Mouse (Mus musculus): ENCODE results near the gene Fam102b. TPM values are rescaled to one million over a fixed set of nuclear protein-coding genes. Genes with fewer than 3 reads are reported as not detected.

Gene Fam102b
- 6.3 and 6.7 TPM in 2 replicates for polyA plus RNA-seq (2015; fragmentation: Nextera tagmentation; extraction: Ambion mirVana)

DNA sequence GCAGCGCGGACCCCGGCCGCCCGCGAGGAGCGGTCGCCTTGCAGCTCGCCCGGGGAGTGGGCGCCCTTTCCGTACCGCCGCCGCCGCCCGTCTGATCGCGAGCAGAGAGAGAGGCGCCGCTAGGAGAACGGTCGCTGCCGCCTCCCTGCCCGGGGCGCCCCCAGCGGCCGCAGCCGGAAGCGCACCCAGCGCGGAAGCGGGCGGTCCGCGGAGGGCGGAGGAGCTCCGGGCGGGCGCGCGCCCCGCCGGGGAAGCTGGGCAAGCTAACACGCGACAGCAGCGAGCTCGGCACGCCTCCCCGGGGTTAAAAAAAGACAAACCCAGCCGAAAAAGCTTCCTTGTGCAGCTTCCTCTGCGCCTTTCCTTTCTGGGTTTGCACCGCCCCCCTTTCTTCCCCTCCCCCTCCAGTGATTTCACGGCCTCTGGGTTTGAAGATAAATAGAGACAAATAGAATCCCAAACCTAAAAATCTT lies at the start of gene Fam102b:
Gene Fam102b, minus strand, starts transcription at position 93 of the 473 bp plus-strand sequence.
- Histone ChIP-seq H3K4me1 (peaks cover 30% of the 10 kb centered on the region), H3K36me3 (ENCODE audit: poor library complexity, severe bottlenecking) (no peaks in the 10 kb centered on the region), H3K27me3 (no peaks in the 10 kb centered on the region), H3K4me3 (peak within 1 kb of the TSS; percentile 66), H3K9me3 (replicated peaks) (no peaks in the 10 kb centered on the region), H3K4me2 (peak within 1 kb of the TSS; percentile 78), H3K27ac (peak within 1 kb of the TSS; percentile 75), H3K9ac (peak within 1 kb of the TSS; percentile 86)
- 0% methylated on average over 33 of the region's 54 CpGs for WGBS
- peak; percentile 87 for ATAC-seq

DNA sequence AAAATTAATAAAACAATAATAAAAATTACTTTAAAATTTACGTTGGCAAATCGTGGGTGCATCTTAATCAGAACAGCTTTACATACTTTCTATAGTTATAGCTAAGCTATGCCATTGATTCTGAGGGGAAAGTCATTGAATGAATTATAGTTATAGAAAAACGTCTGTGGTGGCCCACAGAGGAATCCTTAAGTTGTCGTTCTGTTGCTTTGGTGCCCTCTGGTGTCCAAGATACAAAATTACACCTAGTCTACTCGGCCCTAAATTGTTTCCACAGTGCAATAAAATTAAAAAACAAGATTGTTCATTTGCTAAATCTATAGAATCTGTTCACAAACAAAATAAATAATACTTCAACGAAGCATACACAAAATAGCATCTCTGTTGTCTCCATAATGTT lies 35.6 kb upstream of the Fam102b start:
- Histone ChIP-seq H3K9ac (no peak overlapping the region), H3K4me1 (no peaks in the 10 kb centered on the region), H3K9me3 (replicated peaks) (no peaks in the 10 kb centered on the region), H3K4me2 (no peak overlapping the region), H3K27ac (no peak overlapping the region), H3K4me3 (no peak overlapping the region), H3K27me3 (no peaks in the 10 kb centered on the region), H3K36me3 (ENCODE audit: poor library complexity, severe bottlenecking) (no peaks in the 10 kb centered on the region)
- peak; percentile 41; the same call in 1 of the 2 replicates for ATAC-seq
- 2% methylated on average over 6 of the region's 6 CpGs for WGBS

DNA sequence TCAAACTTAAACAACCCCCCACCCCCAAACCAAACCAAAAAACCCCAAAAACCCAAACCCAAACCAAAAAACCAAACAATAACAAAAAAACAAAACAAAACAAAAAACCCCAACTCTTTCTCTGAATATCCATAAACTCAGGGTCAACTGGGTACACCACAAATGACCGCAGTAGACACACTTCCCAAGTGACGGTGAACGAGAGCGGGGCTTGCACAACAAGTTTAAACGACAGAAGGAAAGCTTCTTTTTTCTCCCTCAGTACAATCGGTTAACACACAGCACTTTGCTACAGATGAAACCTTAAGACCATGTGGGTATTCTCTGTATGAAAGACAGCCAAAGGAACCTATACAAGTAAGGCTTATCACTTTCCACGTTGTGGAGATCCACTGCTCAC lies 35.0 kb upstream of the Fam102b start:
- Histone ChIP-seq H3K4me1 (no peaks in the 10 kb centered on the region), H3K4me2 (no peak overlapping the region), H3K9me3 (replicated peaks) (no peaks in the 10 kb centered on the region), H3K27me3 (no peaks in the 10 kb centered on the region), H3K9ac (no peak overlapping the region), H3K27ac (no peak overlapping the region), H3K4me3 (no peak overlapping the region), H3K36me3 (ENCODE audit: poor library complexity, severe bottlenecking) (no peaks in the 10 kb centered on the region)
- ATAC-seq, result no peak
- WGBS, result 80% methylated on average over 7 of the region's 7 CpGs

DNA sequence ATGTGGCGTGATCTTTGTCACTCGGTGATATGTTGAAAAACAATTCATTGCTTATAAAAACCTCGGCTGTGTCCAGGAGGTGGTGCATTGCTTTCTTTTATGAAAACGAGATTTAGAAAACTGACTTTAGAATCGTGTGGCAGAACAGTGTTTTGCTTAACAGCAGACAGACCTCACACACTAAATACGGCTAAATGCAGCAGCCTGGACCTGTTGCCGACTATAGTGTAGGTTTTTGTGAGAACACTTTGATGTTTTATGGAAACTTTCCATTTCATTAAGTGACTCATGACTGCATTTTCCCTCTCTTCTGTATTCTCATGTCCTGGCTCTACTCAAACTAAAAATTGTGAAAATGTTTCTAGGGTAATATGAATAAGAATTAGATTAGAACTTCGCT lies 32.5 kb upstream of the Fam102b start:
- Histone ChIP-seq H3K36me3 (ENCODE audit: poor library complexity, severe bottlenecking) (no peaks in the 10 kb centered on the region), H3K27me3 (no peaks in the 10 kb centered on the region), H3K4me3 (no peak overlapping the region), H3K9me3 (replicated peaks) (no peaks in the 10 kb centered on the region), H3K4me2 (no peak overlapping the region), H3K9ac (no peak overlapping the region), H3K27ac (no peak overlapping the region), H3K4me1 (no peaks in the 10 kb centered on the region)
- ATAC-seq, result no peak
- WGBS, result 58% methylated on average over 8 of the region's 8 CpGs

DNA sequence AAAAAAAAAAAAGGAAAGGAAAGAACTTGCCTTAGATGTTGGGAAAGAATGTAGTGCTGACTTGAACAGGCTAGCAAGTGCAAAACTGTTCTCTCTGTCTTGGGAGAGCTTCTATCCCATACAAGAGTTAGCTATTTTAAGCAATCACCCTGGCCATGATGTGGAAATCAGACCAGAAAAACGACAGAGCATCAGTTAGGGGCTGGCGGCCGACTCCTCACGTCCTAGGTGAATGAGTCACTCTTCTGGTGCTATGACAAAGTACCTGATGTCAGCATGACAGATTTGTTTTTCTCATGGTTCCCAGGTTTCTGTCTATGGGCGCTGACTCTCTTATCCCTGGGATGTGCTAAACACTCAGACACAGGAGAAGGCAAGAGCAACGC lies 24.5 kb upstream of the Fam102b start:
- no peaks in the 10 kb centered on the region for H3K27me3 ChIP-seq
- no peak overlapping the region for H3K4me2 ChIP-seq
- no peaks in the 10 kb centered on the region for H3K36me3 ChIP-seq (ENCODE audit: poor library complexity, severe bottlenecking)
- H3K4me3 ChIP-seq, result no peak overlapping the region
- no peak overlapping the region for H3K9ac ChIP-seq
- no peak overlapping the region for H3K27ac ChIP-seq
- ATAC-seq, result no peak
- 92% methylated on average over 6 of the region's 6 CpGs for WGBS
- H3K9me3 ChIP-seq (replicated peaks), result no peaks in the 10 kb centered on the region
- no peaks in the 10 kb centered on the region for H3K4me1 ChIP-seq

DNA sequence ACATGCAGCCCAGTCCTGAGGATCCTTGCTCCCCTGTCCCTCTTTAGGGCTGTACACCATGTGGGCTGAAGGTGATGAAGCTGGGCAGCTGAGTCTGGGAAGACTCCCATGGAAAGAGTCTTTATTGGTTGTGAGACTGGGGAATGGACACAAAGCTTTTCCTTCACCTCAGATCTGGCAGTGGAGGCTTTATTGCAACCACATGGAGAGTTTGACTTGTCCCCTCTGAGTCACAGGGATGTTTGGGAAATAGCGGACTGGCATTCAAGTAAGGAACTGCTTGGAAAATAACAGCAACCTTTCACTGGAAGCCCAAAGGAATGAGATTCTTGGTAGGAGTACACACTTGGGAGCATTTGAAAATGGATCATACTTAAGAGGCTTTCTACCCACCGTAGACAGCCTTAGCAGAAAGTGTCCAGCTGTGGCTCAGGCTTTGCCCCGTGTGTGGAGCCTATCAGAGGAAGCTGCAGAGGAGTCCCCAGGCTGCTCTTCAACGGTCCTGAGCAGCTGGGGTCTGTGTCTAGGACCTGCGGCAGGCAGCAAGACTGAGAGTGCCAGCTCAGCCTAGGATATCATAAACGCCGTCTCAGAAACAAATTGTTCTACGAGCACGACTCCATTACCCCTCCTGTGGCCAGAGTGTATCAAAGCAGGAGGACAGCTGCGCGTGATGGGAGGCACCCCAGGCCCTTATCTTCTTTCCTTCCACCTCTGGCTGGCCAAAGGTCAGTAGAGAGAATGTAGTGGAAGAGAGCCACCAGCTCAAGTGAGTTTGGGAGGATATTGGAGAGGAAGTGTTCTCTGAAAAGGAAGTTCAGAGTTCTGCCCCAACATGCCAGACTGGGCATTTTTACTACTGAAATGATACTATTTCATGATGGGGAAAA lies 23.9 kb upstream of the Fam102b start:
- ATAC-seq, result no peak
- no peak overlapping the region for H3K4me2 ChIP-seq
- no peaks in the 10 kb centered on the region for H3K36me3 ChIP-seq (ENCODE audit: poor library complexity, severe bottlenecking)
- H3K9me3 ChIP-seq (replicated peaks), result no peaks in the 10 kb centered on the region
- 83% methylated on average over 11 of the region's 11 CpGs for WGBS
- no peaks in the 10 kb centered on the region for H3K4me1 ChIP-seq
- no peak overlapping the region for H3K27ac ChIP-seq
- no peak overlapping the region for H3K4me3 ChIP-seq
- no peak overlapping the region for H3K9ac ChIP-seq
- no peaks in the 10 kb centered on the region for H3K27me3 ChIP-seq

DNA sequence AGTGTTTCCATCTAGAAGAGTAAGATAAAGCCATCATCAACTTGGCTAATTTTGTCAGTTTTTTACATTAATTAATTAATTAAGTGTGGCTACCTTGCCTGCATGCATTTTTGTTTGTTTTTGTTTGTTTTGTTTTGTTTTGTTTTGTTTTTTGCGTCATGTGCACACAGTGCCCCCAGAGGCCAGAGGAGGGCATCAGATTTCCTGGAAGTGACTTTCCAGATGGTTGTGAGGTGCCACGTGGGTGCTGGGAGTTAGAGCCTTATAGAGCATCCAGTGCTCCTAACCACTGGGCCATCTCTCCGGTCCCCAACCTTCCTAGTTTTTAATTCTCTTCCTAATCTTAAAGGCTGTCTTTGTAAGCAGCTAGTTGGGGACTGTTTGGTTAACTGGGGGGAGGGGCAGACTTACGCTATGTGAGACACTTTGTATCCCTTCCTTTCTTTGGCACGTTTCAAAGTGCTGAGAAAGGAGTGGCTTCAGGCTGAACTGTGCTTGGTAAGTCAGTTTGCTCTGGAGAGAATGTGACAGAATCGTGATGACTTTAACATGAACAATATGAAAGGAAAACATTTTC lies 20.4 kb upstream of the Fam102b start:
- Histone ChIP-seq H3K27me3 (no peaks in the 10 kb centered on the region), H3K9ac (no peak overlapping the region), H3K36me3 (ENCODE audit: poor library complexity, severe bottlenecking) (no peaks in the 10 kb centered on the region), H3K27ac (no peak overlapping the region), H3K9me3 (replicated peaks) (no peaks in the 10 kb centered on the region), H3K4me3 (no peak overlapping the region), H3K4me2 (no peak overlapping the region), H3K4me1 (no peaks in the 10 kb centered on the region)
- WGBS, result 43% methylated on average over 6 of the region's 6 CpGs
- no peak for ATAC-seq

DNA sequence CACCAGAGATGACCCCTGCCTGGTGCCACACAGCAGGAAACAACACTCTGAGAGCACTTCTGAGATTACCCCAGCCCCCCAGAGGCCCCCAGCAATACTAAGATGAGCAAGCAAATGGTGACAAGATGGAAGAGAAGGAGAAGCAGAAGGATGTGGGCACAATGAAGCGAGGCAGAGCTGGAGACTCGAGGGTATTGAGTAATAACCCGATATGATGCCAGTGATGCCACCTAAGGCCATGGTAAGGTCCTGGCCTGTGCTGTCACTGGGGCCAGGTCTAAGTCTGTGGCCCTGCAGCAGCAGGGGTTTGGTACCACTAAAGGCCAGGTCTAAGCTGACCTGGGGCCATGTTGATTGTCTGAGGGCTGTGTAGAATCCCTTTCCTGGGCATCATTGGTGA lies 19.0 kb upstream of the Fam102b start:
- H3K36me3 ChIP-seq (ENCODE audit: poor library complexity, severe bottlenecking), result no peaks in the 10 kb centered on the region
- H3K4me1 ChIP-seq, result no peaks in the 10 kb centered on the region
- ATAC-seq, result no peak
- H3K9me3 ChIP-seq (replicated peaks), result no peaks in the 10 kb centered on the region
- H3K27me3 ChIP-seq, result no peaks in the 10 kb centered on the region
- WGBS, result 94% methylated on average over 3 of the region's 3 CpGs
- no peak overlapping the region for H3K27ac ChIP-seq
- H3K9ac ChIP-seq, result no peak overlapping the region
- H3K4me3 ChIP-seq, result no peak overlapping the region
- H3K4me2 ChIP-seq, result no peak overlapping the region

DNA sequence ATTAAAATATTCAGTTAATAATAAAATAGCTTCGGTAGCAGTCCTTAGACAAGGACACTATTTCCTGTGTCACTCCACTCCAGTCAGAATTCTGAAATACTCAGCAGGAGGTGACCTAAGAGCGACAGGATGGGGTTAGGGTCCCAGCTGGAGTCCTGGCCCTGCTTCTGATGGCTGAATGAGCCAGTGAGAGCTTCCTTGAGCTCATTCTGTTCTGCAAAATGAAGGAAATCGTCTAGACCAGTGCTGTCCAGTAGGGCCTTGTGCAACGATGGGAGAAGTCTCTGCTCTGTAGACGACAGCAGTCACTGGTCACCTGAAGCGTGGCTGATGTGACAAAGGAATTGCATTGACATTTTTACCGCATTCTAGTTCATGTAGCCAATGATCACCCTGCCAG lies 16.0 kb upstream of the Fam102b start:
- H3K27me3 ChIP-seq, result no peaks in the 10 kb centered on the region
- H3K9ac ChIP-seq, result no peak overlapping the region
- no peaks in the 10 kb centered on the region for H3K4me1 ChIP-seq
- WGBS, result 49% methylated on average over 7 of the region's 7 CpGs
- no peaks in the 10 kb centered on the region for H3K9me3 ChIP-seq (replicated peaks)
- no peak overlapping the region for H3K4me2 ChIP-seq
- no peak overlapping the region for H3K27ac ChIP-seq
- no peaks in the 10 kb centered on the region for H3K36me3 ChIP-seq (ENCODE audit: poor library complexity, severe bottlenecking)
- no peak overlapping the region for H3K4me3 ChIP-seq
- ATAC-seq, result no peak

DNA sequence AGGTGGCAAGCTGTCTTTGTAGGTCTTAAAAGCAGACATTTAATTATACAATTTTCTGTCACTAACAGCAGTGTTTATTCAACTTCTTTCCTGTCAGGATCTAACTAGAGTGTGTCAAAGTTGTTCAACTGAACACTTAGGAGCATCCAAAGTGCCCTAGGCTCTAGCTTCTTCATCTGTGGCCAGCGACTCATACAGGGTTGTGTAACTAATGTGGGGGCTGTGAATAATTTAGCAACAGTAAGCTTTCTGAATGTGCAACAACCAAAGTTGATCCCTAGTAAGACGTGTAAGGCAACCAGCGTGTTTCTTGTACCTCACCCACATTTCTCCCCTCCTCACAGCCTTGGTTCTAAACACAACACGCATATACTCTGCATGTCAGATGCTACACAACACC lies 13.5 kb upstream of the Fam102b start:
- H3K9me3 ChIP-seq (replicated peaks), result no peaks in the 10 kb centered on the region
- no peaks in the 10 kb centered on the region for H3K4me1 ChIP-seq
- ATAC-seq, result no peak
- no peak overlapping the region for H3K4me2 ChIP-seq
- H3K36me3 ChIP-seq (ENCODE audit: poor library complexity, severe bottlenecking), result no peaks in the 10 kb centered on the region
- no peak overlapping the region for H3K4me3 ChIP-seq
- H3K27ac ChIP-seq, result no peak overlapping the region
- H3K9ac ChIP-seq, result no peak overlapping the region
- WGBS, result 89% methylated on average over 4 of the region's 4 CpGs
- H3K27me3 ChIP-seq, result no peaks in the 10 kb centered on the region

DNA sequence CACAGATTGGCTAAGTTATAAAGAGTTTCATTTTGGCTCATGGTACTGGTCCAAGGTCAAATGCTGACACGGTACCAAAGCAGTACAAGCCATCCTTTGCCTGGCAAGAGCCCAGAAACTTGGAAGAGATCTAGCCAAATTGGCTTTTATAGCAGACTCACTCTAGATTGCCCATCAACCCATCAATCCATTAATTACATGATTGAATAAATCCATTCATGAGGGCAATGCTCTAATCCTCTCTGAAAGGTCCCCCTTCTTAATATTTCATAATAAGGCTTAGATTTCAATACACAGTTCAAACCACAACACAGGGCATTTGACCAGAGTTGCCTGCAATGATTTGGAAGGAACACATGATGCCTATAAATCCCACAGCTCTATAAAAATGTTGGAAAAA lies 7.0 kb upstream of the Fam102b start:
- no peak overlapping the region for H3K4me2 ChIP-seq
- no peak overlapping the region for H3K4me3 ChIP-seq
- 32% methylated on average over 1 of the region's 1 CpGs for WGBS
- H3K27me3 ChIP-seq, result no peaks in the 10 kb centered on the region
- H3K36me3 ChIP-seq (ENCODE audit: poor library complexity, severe bottlenecking), result no peaks in the 10 kb centered on the region
- no peak overlapping the region for H3K27ac ChIP-seq
- H3K4me1 ChIP-seq, result peaks cover 13% of the 10 kb centered on the region
- no peaks in the 10 kb centered on the region for H3K9me3 ChIP-seq (replicated peaks)
- H3K9ac ChIP-seq, result no peak overlapping the region
- ATAC-seq, result peak; percentile 50; the same call in 1 of the 2 replicates

DNA sequence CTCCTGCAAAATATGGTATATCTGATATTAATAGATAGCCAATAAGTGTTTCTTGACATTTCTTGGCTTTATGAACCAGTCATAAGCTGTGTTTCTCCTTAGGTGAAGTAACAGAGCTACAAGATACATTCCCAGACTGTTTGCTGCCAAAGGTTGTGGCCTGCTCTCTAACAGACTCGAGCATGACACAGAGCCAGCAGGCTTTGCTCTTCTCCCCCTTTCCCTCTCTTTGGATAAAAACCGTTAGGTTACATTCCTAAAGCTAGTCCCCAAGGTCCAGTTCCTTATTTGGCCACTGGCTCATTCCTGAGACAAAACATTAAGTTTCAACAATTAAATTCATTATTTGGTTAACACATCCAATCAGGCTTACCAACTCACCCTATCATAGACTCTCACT lies 4.9 kb upstream of the Fam102b start:
- no peak overlapping the region for H3K27ac ChIP-seq
- H3K27me3 ChIP-seq, result no peaks in the 10 kb centered on the region
- no peak overlapping the region for H3K4me2 ChIP-seq
- no peak for ATAC-seq
- no peaks in the 10 kb centered on the region for H3K9me3 ChIP-seq (replicated peaks)
- no peak overlapping the region for H3K4me3 ChIP-seq
- H3K9ac ChIP-seq, result no peak overlapping the region
- WGBS, result 72% methylated on average over 2 of the region's 2 CpGs
- H3K36me3 ChIP-seq (ENCODE audit: poor library complexity, severe bottlenecking), result no peaks in the 10 kb centered on the region
- H3K4me1 ChIP-seq, result peaks cover 13% of the 10 kb centered on the region

All from forebrain, embryonic 13.5 days (tissue).